Mouse (Mus musculus) MEL (cell line): ENCODE measurements at regions not wholly inside any gene's neighbourhood (a gene's known extent, or its start where the extent isn't known, plus 50 kb on each side); places are given as distances from the start of the nearest gene placed in this dataset.

Experiments
- DNase-seq: peaks from one replicate; pipeline ENCODE4 v3.0.0; 2011; ENCODE audit warnings: low read depth, low spot score
- H3K27ac ChIP-seq: 2 replicates; pipeline ENCODE4 v1.5.1; 2012; ENCODE audit warnings: low read depth, mild to moderate bottlenecking, control low read depth, low read length, moderate library complexity; ENCODE audit not compliant: control insufficient read depth
- H3K27me3 ChIP-seq, 2 experiments: fragments of 150-350 bp in 1 of 2; sonication (generic) in 1 of 2; 2 replicates each; pipeline ENCODE4 v1.6.1; 2012; ENCODE audit warnings: low read length in 2 of 2, mild to moderate bottlenecking in 2 of 2, improper control_type of control experiment in 1 of 2, moderate library complexity in 1 of 2; ENCODE audit not compliant: insufficient read depth in 2 of 2, control insufficient read depth in 1 of 2
- H3K36me3 ChIP-seq, 2 experiments: 2 replicates each; pipeline ENCODE4 v1.6.1; 2012 to 2014; ENCODE audit warnings: low read length in 2 of 2, improper control_type of control experiment in 1 of 2, inconsistent platforms in 1 of 2, mild to moderate bottlenecking in 1 of 2; ENCODE audit not compliant: insufficient read depth in 2 of 2, control insufficient read depth in 1 of 2
- H3K4me1 ChIP-seq, 2 experiments: fragments of 150-350 bp in 1 of 2; sonication (generic) in 1 of 2; 2 replicates each; pipeline ENCODE4 v1.6.1; 2012; ENCODE audit warnings: low read length in 2 of 2, improper control_type of control experiment in 1 of 2, mild to moderate bottlenecking in 1 of 2; ENCODE audit not compliant: insufficient read depth in 2 of 2, control insufficient read depth in 1 of 2
- H3K4me3 ChIP-seq, 2 experiments: fragments of 150-350 bp in 1 of 2; sonication (generic) in 1 of 2; 2 replicates each; pipeline ENCODE4 v1.5.1; 2012; ENCODE audit warnings: low read depth in 2 of 2, low read length in 2 of 2, mild to moderate bottlenecking in 2 of 2, moderate library complexity in 2 of 2, control low read depth in 1 of 2, improper control_type of control experiment in 1 of 2; ENCODE audit not compliant: control insufficient read depth in 1 of 2, insufficient read depth in 1 of 2
- H3K79me2 ChIP-seq: 2 replicates; pipeline ENCODE4 v1.6.1; 2012; ENCODE audit warnings: mild to moderate bottlenecking, low read length, moderate library complexity; ENCODE audit not compliant: control insufficient read depth, poor library complexity, insufficient read depth
- H3K9ac ChIP-seq: 2 replicates; pipeline ENCODE4 v1.6.1; 2012; ENCODE audit warnings: low read depth, mild to moderate bottlenecking, control low read depth, low read length, moderate library complexity; ENCODE audit not compliant: control insufficient read depth, poor library complexity, severe bottlenecking
- H3K9me3 ChIP-seq: fragments of 150-350 bp; sonication (generic); replicated peaks from 2 replicates; pipeline ENCODE4 v1.6.1; 2012; ENCODE audit warnings: mild to moderate bottlenecking, low read length, improper control_type of control experiment, moderate library complexity; ENCODE audit not compliant: insufficient read depth
- BHLHE40 ChIP-seq: IDR thresholded peaks from 2 replicates; pipeline ENCODE4 v1.6.1; 2012; ENCODE audit warnings: low read depth, mild to moderate bottlenecking, inconsistent platforms, low read length, improper control_type of control experiment, borderline replicate concordance
- E2F4 ChIP-seq: IDR thresholded peaks from 2 replicates; pipeline ENCODE4 v1.6.1; 2011; ENCODE audit warnings: low read depth, low read length, improper control_type of control experiment, borderline replicate concordance
- ELF1 ChIP-seq: IDR thresholded peaks from 2 replicates; pipeline ENCODE4 v1.6.1; 2014; ENCODE audit warnings: low read depth, mild to moderate bottlenecking, inconsistent platforms, low read length, improper control_type of control experiment, moderate library complexity
- EP300 ChIP-seq, 2 experiments: IDR thresholded peaks; 2 replicates each; pipeline ENCODE4 v1.6.1; 2011; ENCODE audit warnings: improper control_type of control experiment in 2 of 2, low read length in 2 of 2, low read depth in 1 of 2, mild to moderate bottlenecking in 1 of 2
- GABPA ChIP-seq: IDR thresholded peaks from 2 replicates; pipeline ENCODE4 v1.6.1; 2012; ENCODE audit warnings: low read depth, mild to moderate bottlenecking, inconsistent platforms, low read length, improper control_type of control experiment, moderate library complexity
- GATA1 ChIP-seq: IDR thresholded peaks from 2 replicates; pipeline ENCODE4 v1.6.1; 2011; ENCODE audit warnings: low read depth, low read length, improper control_type of control experiment
- KAT2A ChIP-seq: conservative IDR thresholded peaks from 2 replicates; pipeline ENCODE4 v1.6.1; 2012; ENCODE audit warnings: low read depth, low read length, improper control_type of control experiment, inconsistent platforms
- MAFK ChIP-seq: IDR thresholded peaks from 2 replicates; pipeline ENCODE4 v1.6.1; 2011; ENCODE audit warnings: low read depth, mild to moderate bottlenecking, low read length, improper control_type of control experiment, borderline replicate concordance
- MAZ ChIP-seq: IDR thresholded peaks from 2 replicates; pipeline ENCODE4 v1.6.1; 2012; ENCODE audit warnings: low read depth, mild to moderate bottlenecking, inconsistent platforms, low read length, improper control_type of control experiment
- MEF2A ChIP-seq: IDR thresholded peaks from 2 replicates; pipeline ENCODE4 v1.6.1; 2014; ENCODE audit warnings: low read depth, mild to moderate bottlenecking, inconsistent platforms, low read length, improper control_type of control experiment; ENCODE audit not compliant: poor library complexity, insufficient replicate concordance, severe bottlenecking; ENCODE audit errors: extremely low read depth
- MXI1 ChIP-seq: IDR thresholded peaks from 2 replicates; pipeline ENCODE4 v1.6.1; 2011; ENCODE audit warnings: mild to moderate bottlenecking, low read depth, low read length, improper control_type of control experiment
- MYB ChIP-seq: IDR thresholded peaks from 2 replicates; pipeline ENCODE4 v1.6.1; 2011; ENCODE audit warnings: mild to moderate bottlenecking, low read depth, low read length, improper control_type of control experiment
- NELFE ChIP-seq: IDR thresholded peaks from 2 replicates; pipeline ENCODE4 v1.6.1; 2011; ENCODE audit warnings: low read depth, low read length, improper control_type of control experiment
- POLR2AphosphoS2 ChIP-seq: IDR thresholded peaks from 2 replicates; pipeline ENCODE4 v1.6.1; 2011; ENCODE audit warnings: low read length, improper control_type of control experiment
- POLR2AphosphoS5 ChIP-seq: IDR thresholded peaks from 2 replicates; pipeline ENCODE4 v1.6.1; 2012; ENCODE audit warnings: low read depth, borderline replicate concordance, mild to moderate bottlenecking, inconsistent platforms, low read length, moderate library complexity, mixed read lengths
- RAD21 ChIP-seq: IDR thresholded peaks from 2 replicates; pipeline ENCODE4 v1.6.1; 2011; ENCODE audit warnings: mild to moderate bottlenecking, low read depth, low read length, improper control_type of control experiment
- RCOR1 ChIP-seq: IDR thresholded peaks from 2 replicates; pipeline ENCODE4 v1.6.1; 2012; ENCODE audit warnings: low read depth, mild to moderate bottlenecking, inconsistent platforms, low read length, improper control_type of control experiment
- SMC3 ChIP-seq: IDR thresholded peaks from 2 replicates; pipeline ENCODE4 v1.6.1; 2011; ENCODE audit warnings: low read depth, low read length, improper control_type of control experiment
- TAL1 ChIP-seq: IDR thresholded peaks from 2 replicates; pipeline ENCODE4 v1.6.1; 2012; ENCODE audit warnings: mild to moderate bottlenecking, inconsistent platforms, low read length, moderate library complexity, mixed read lengths
- TBP ChIP-seq: IDR thresholded peaks from 2 replicates; pipeline ENCODE4 v1.8.0; 2011; ENCODE audit warnings: low read depth, low read length, improper control_type of control experiment
- UBTF ChIP-seq: IDR thresholded peaks from 2 replicates; pipeline ENCODE4 v1.6.1; 2012; ENCODE audit warnings: low read depth, mild to moderate bottlenecking, inconsistent platforms, low read length, improper control_type of control experiment, moderate library complexity, borderline replicate concordance; ENCODE audit not compliant: insufficient read depth
- USF1 ChIP-seq: IDR thresholded peaks from 2 replicates; pipeline ENCODE4 v1.6.1; 2014; ENCODE audit warnings: low read depth, mild to moderate bottlenecking, inconsistent platforms, low read length, improper control_type of control experiment, moderate library complexity
- USF2 ChIP-seq, 2 experiments: IDR thresholded peaks; 2 replicates each; pipeline ENCODE4 v1.6.1; 2011 to 2012; ENCODE audit warnings: improper control_type of control experiment in 2 of 2, low read length in 2 of 2, borderline replicate concordance in 1 of 2, inconsistent platforms in 1 of 2, low read depth in 1 of 2, mild to moderate bottlenecking in 1 of 2; ENCODE audit not compliant: insufficient read depth in 1 of 2
- ZC3H11A ChIP-seq: IDR thresholded peaks from 2 replicates; pipeline ENCODE4 v1.6.1; 2012; ENCODE audit warnings: low read depth, mild to moderate bottlenecking, inconsistent platforms, low read length, improper control_type of control experiment
- ZMIZ1 ChIP-seq: IDR thresholded peaks from 2 replicates; pipeline ENCODE4 v1.6.1; 2012; ENCODE audit warnings: low read depth, mild to moderate bottlenecking, inconsistent platforms, low read length, improper control_type of control experiment, moderate library complexity
- ZNF384 ChIP-seq: IDR thresholded peaks from 2 replicates; pipeline ENCODE4 v1.6.1; 2012; ENCODE audit warnings: low read depth, mild to moderate bottlenecking, inconsistent platforms, low read length, improper control_type of control experiment

DNA sequence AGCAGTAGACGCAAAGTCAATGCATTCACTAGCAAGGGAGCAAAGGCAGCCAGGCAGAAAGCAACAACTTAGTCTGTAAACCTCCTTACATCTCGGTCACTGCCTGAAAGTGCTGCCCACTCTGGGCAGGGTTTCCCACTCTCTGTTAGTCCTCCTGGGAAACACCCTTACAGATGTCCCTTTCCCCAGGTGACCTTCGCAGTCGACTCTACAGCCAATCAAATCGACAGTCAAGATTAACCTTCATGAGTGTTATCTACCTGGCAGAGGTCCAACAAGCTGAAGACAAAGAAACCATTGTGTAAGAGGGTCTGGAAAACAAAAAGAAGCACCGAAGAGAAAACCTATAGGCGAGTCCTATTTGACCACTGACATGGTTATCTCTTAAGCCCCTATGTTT, 229.0 kb downstream of the Dact1 start:
- no peaks in the 10 kb centered on the region for H3K4me1 ChIP-seq
- DNase-seq: no peak
- H3K9me3 ChIP-seq: no peaks in the 10 kb centered on the region
- H3K4me3 ChIP-seq: no peak overlapping the region
- no peaks in the 10 kb centered on the region for H3K27me3 ChIP-seq
- H3K36me3 ChIP-seq: no peaks in the 10 kb centered on the region
- no peak for TF ChIP-seq RCOR1
- TF ChIP-seq SMC3: no peak
- no peak for TF ChIP-seq E2F4
- TF ChIP-seq MEF2A: no peak
- no peak for TF ChIP-seq ELF1
- TF ChIP-seq EP300 (IDR thresholded peaks at IDR 0.05; ENCODE audit: low read depth in 1 of 2, low read length in 2 of 2): no peak
- no peak for TF ChIP-seq ZC3H11A
- TF ChIP-seq ZMIZ1: no peak
- TF ChIP-seq TBP: no peak
- TF ChIP-seq MAFK: no peak
- no peak for TF ChIP-seq USF1
- no peak for TF ChIP-seq USF2 (IDR thresholded peaks at IDR 0.05; ENCODE audit: borderline replicate concordance in 1 of 2, insufficient read depth in 1 of 2, low read depth in 1 of 2, low read length in 2 of 2)
- TF ChIP-seq MAZ: no peak
- H3K9ac ChIP-seq: no peak overlapping the region
- H3K27ac ChIP-seq: no peak overlapping the region
- H3K79me2 ChIP-seq: no peaks in the 10 kb centered on the region

DNA sequence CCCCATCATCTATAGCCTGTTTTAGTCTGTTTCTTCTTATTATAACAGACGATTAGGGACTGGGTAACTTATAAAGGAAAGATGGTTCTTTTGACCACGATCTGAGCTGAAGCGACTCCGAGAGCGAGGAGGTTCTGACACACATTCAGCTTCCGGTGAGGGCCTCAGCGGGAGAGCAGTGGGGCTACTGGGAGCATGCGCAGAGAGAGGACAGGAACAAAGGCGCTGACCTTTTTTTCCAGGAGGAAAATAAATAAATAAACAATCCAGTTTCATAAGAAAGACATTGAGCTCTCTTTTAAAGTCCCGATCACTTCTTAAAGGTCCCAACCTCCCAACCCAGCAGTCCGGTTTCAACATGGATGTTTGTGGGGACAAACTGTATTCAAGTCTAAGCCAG, 230.6 kb downstream of the Dact1 start:
- Histone ChIP-seq H3K4me1 (no peaks in the 10 kb centered on the region), H3K79me2 (no peaks in the 10 kb centered on the region), H3K4me3 (no peak overlapping the region), H3K27me3 (no peaks in the 10 kb centered on the region), H3K36me3 (no peaks in the 10 kb centered on the region), H3K9me3 (no peaks in the 10 kb centered on the region)
- TF ChIP-seq GATA1 (no peak), USF2 (IDR thresholded peaks at IDR 0.05; ENCODE audit: borderline replicate concordance in 1 of 2, insufficient read depth in 1 of 2, low read depth in 1 of 2, low read length in 2 of 2) (no peak), BHLHE40 (no peak), GABPA (no peak), ZNF384 (no peak), ELF1 (no peak), MAZ (no peak), MXI1 (no peak), RAD21 (no peak), TAL1 (no peak), ZC3H11A (no peak), KAT2A (no peak), POLR2AphosphoS5 (no peak), POLR2AphosphoS2 (no peak), UBTF (no peak), MYB (no peak), NELFE (no peak), SMC3 (no peak)
- TF ChIP-seq, all 39 proteins: peak for 0
- Histone ChIP-seq H3K9ac (no peak overlapping the region), H3K27ac (no peak overlapping the region)
- no peak for DNase-seq
